ENCODE assay signal across 17 mouse cellular contexts in the genomic region with DNA sequence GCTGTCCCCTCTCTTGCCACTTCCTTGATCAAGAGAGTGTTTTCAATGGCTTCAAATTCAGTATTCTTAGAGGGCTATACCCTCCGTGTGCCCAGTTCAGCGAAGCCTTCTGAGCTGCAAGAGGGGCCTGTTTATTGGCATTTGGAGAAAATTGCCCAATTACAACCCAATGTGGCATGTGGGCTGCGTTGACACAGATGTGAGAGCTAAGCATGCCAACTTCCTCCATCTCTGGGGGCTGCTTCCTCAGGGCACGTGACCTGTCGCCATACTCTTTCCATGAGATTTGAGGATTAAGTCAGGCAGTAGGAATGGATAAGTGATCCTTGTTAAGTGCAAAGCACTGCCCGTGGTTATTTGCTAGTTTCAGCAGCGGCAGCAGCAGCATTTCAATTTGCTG.
"Had no signal": no experiment of that assay in that cellular context is flagged by ENCODE, and none has a peak within 500 bp of the region (broad histone marks: within the 10 kb centered on the region; RNA-seq: fewer than 3 reads in every experiment).

No protein-coding gene starts in this region.

- ATAC-seq: liver, postnatal 0 days; midbrain, embryonic 15.5 days had no signal

- H3K4me3 ChIP-seq: limb, embryonic 12.5 days; limb, embryonic 15.5 days; lung, embryonic 15.5 days; midbrain, embryonic 12.5 days; midbrain, embryonic 15.5 days; neural tube, embryonic 12.5 days; neural tube, embryonic 15.5 days; stomach, embryonic 15.5 days had no signal

- H3K9me3 ChIP-seq: limb, embryonic 12.5 days; limb, embryonic 15.5 days; lung, embryonic 15.5 days; midbrain, embryonic 12.5 days; midbrain, embryonic 15.5 days; neural tube, embryonic 12.5 days; neural tube, embryonic 15.5 days; stomach, embryonic 15.5 days had no signal

- H3K4me2 ChIP-seq: limb, embryonic 12.5 days; limb, embryonic 15.5 days; liver, embryonic 11.5 days; lung, embryonic 15.5 days; midbrain, embryonic 12.5 days; midbrain, embryonic 15.5 days; neural tube, embryonic 12.5 days; neural tube, embryonic 15.5 days; stomach, embryonic 15.5 days had no signal

- H3K9ac ChIP-seq: limb, embryonic 12.5 days; limb, embryonic 15.5 days; liver, embryonic 14.5 days; liver, postnatal 0 days; lung, embryonic 15.5 days; midbrain, embryonic 12.5 days; midbrain, embryonic 15.5 days; neural tube, embryonic 12.5 days; neural tube, embryonic 15.5 days; stomach, embryonic 15.5 days had no signal

- DNase-seq: kidney, adult 9 months; left cerebral cortex, postnatal 4 days; liver, postnatal 0 days; retina, postnatal 1 day; right cerebral cortex, postnatal 25 days; spleen, adult 18-20 months; thymus, postnatal 25 days had no signal

- H3K4me1 ChIP-seq: midbrain, embryonic 12.5 days; neural tube, embryonic 12.5 days had no signal

- H3K27me3 ChIP-seq: limb, embryonic 15.5 days; lung, embryonic 15.5 days; midbrain, embryonic 15.5 days; neural tube, embryonic 12.5 days; neural tube, embryonic 15.5 days; stomach, embryonic 15.5 days had no signal

- H3K36me3 ChIP-seq: limb, embryonic 12.5 days; limb, embryonic 15.5 days; lung, embryonic 15.5 days; midbrain, embryonic 12.5 days; midbrain, embryonic 15.5 days; neural tube, embryonic 12.5 days; neural tube, embryonic 15.5 days; stomach, embryonic 15.5 days had no signal

- H3K27ac ChIP-seq: limb, embryonic 12.5 days; limb, embryonic 15.5 days; liver, embryonic 14.5 days; lung, embryonic 15.5 days; midbrain, embryonic 12.5 days; midbrain, embryonic 15.5 days; neural tube, embryonic 12.5 days; neural tube, embryonic 15.5 days; stomach, embryonic 15.5 days had no signal
